Mouse (Mus musculus) kidney, adult 18-20 months (tissue): Measurements from ENCODE around the gene Uba1y.
"Not testable (repeated sequence)": the region's sequence is repeated elsewhere in the genome, so short reads cannot be mapped to it uniquely, and the experiment has no call there.

Source experiments
- DNase-seq: peaks from one replicate; pipeline ENCODE4 v3.0.0; 2021

Gene Uba1y

GRCm38 (mm10) chrY:818396-818795 lies at the start of gene Uba1y:
Uba1y (plus strand) TSS chrY:818649.
- DNase-seq: no peak

GRCm38 (mm10) chrY:797309-797708 lies 21.1 kb upstream of the Uba1y start, which contains the start of gene Zfy1:
Zfy1 (minus strand) TSS chrY:797409.
- DNase-seq: not testable (repeated sequence)

- no peak for DNase-seq
Measured at GRCm38 (mm10) chrY:808991-809661, 9.3 kb upstream of the Uba1y start.

- DNase-seq: no peak
Measured at GRCm38 (mm10) chrY:872404-872803, 54.0 kb downstream of the Uba1y start.

GRCm38 (mm10) chrY:872855-873549 lies 54.6 kb downstream of the Uba1y start:
- no peak for DNase-seq
